Mouse (Mus musculus) liver, adult (tissue): ENCODE measurements around the gene Spdye4b.

ENCODE experiments used
- GATA4 ChIP-seq: IDR thresholded peaks from 2 replicates; pipeline ENCODE4 v1.6.1; 2014; ENCODE audit warnings: mild to moderate bottlenecking, low read length; ENCODE audit not compliant: insufficient replicate concordance

Gene Spdye4b

GRCm38 (mm10) chr5:143180255-143181076 is at the start of gene Spdye4b, which contains the start of gene Rbak:
Gene Spdye4b (plus strand): TSS chr5:143181017.
Gene Rbak (minus strand): TSS chr5:143180775.
- TF ChIP-seq GATA4: no peak

DNA sequence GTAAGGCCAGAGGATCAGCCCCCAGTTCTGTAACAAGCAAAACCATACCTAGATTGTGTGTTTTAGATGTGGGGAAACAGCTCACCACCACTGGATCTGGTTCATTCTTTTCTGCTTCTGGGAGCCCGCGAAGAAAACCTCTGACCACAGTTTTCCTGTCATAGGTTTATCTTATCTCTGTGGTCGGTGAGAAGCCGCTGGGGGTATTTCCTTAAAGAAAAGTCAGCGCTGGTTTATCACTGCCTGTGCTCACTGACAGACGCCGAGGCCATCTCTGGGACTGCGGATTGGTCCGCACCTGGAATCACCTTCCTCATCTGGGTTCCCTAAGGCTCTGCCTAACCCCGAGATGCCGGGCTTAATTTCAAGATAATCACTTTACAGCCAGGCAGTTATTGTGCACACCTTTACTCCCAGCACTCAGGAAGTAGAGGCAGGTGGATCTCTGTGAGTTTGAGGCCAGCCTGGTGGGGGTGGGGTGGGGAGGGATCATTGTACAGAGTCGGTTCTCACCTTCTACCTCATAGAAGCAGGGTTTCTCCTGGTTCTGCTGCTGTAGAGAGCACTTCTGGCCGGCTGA is 47.8 kb upstream of the Spdye4b start:
- no peak for TF ChIP-seq GATA4

DNA sequence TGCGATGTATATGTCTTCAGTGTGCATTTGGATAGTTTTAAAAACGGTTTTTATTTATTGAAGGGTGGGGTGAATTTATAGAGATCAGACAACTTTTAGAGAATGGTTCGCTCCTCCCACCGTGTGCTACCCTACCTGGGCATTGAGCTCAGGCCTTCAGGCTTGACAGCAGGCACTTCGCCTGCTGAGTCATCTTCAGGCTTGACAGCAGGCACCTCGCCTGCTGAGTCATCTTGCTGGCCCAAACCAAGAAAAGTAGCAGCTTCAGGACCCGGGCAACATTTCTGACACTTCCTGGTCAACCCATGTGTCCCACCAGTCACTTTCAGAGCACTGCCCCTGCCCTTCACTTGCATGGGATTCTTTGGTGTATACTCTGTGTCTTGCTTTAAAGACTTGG is 45.8 kb upstream of the Spdye4b start:
- no peak for TF ChIP-seq GATA4

DNA sequence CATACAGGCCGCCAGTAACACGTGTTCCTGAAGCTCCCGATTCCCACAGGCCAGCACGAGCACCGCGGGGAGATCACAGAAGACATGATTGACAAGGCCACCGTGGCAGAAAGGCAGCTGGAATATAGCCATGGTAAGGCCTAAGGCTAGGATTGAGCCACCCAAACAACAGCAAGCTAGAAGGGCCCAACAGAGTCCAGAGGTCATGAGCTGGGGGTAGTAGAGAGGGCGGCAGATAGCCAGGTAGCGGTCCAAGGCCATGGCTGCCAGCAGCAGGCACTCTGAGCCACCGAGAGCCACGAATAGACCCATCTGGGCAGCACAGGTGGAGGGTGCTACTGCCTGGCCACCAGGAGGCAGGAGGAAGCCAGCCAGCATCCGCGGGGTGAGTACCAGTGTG is 43.2 kb upstream of the Spdye4b start:
- TF ChIP-seq GATA4: no peak

DNA sequence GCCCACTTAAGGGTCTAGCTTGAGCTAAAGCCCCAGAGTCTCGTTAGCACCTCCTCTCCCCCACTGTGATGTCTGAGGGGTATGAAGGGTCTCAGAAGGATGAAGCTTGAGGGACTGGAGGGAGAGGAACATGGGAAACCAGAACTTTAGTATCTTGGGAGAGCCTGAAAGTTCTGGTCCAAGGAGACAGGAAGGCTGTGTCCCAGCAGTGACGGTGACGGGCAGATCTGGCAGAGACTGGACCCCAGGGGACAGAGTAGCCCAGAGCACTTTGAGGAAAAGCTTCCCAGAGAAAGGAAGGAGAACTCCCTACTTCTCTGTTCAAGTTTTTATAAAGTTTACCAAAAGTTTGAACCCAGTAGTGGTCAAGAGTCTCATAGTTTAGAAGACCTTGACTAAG is 33.3 kb upstream of the Spdye4b start, which contains the start of gene Olfr718-ps1:
Gene Olfr718-ps1, minus strand, starts transcription at position 101 of the 400 bp plus-strand sequence.
- TF ChIP-seq GATA4: no peak

DNA sequence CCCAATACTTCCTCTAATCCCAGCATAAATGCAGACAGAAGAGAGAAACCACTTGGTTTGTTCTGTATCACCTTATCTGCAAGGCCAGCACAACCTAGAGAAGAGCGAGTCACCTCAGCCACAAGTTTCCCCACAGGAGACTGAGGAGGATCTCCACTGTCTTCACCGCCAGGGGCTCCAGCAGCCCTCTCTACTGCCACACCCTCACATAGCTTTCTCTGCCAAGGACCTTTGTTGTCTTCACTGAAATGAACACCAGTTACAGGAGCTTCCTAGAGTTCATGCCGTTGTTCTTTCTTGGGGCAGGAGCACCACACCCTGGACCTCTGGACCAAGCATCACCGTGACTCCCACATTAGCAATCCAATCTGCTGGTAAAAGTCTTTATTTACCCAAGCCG is 32.2 kb upstream of the Spdye4b start:
- TF ChIP-seq GATA4: no peak

DNA sequence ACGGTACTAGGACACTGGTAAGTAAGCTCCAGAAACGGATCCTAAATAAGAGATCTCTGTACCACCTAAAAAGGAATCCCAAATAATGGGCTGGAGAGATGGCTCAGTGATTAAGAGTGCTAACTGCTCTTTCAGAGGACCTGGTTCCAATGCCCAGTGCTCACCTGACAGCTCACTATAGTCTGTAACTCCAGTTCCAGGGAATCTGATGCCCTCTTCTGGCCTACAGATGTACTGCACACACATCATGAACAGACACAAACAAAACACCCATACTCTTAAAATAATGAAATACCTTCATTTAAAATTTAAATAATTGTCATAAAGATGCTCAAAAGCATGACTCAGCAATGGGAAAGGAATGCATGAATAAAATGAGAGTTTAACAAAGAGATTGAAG is 31.3 kb upstream of the Spdye4b start:
- no peak for TF ChIP-seq GATA4

GRCm38 (mm10) chr5:143150044-143150443 is 30.8 kb upstream of the Spdye4b start:
- no peak for TF ChIP-seq GATA4

DNA sequence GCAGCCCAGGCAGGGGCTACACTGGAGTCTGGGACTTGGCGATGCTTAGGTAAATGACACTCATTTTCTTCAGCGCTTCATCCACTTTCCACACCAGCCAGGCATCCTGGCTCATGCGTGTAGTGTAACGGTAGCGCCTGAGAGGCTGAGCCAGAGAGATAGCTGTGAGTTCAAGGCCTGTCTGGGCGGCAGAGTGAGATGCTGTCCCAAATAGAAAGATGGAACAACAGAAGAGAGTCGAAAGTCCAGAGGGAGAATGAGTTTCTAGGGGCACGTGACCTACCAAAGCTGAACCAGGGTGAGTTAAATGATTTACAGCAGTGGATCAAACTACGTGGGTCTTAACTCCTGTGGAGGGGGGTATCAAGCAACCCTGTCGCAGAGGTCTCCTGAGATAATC is 27.1 kb upstream of the Spdye4b start:
- TF ChIP-seq GATA4: no peak

- no peak for TF ChIP-seq GATA4
Observed at GRCm38 (mm10) chr5:143155534-143155933, 25.3 kb upstream of the Spdye4b start.

GRCm38 (mm10) chr5:143165508-143166070 is 15.2 kb upstream of the Spdye4b start:
- TF ChIP-seq GATA4: no peak

DNA sequence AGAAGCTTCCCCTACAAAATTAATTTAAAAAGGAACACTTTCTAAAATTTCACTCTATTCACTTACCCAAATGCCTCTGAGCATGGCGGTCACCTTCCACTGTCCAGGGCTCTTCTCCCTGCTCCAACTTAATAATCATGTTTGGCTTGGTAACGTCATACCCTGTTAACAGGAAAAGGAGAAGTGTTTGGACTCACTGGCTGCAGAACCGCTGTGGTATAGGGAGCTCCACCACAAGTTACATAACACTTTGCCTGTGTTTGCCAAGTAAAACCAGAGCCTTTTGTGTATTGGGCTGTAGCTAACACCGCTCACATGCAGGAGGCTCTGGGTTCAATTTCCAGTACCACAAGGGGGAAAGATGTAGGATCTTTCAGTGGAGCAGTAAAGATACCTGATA is 4.8 kb upstream of the Spdye4b start:
- no peak for TF ChIP-seq GATA4

- no peak for TF ChIP-seq GATA4
Observed at GRCm38 (mm10) chr5:143177541-143178200, 3.1 kb upstream of the Spdye4b start.

DNA sequence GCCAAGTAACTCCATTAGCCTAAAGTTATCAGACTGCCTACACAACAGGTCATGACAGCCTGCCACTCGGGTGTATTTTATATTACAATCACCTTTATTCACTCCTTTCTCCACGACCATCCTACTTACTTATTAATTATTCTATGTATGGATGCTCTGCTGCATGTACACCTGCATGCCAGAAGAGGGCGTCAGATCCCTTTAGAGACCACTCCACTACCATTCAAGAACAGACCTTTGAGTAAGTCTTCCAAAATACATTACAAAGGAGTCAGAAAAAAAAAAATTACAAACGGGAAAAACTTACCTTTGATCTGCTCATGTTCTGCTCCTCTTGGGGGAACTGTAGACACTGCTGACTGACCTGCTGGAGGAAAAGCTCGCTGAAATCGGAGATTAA is 1.6 kb upstream of the Spdye4b start:
- no peak for TF ChIP-seq GATA4

GRCm38 (mm10) chr5:143192806-143193205 is 12.0 kb downstream of the Spdye4b start:
- TF ChIP-seq GATA4: no peak

GRCm38 (mm10) chr5:143195166-143195565 is 14.3 kb downstream of the Spdye4b start:
- TF ChIP-seq GATA4: no peak
